Mouse (Mus musculus) limb, embryonic 12.5 days (tissue): ENCODE measurements around the gene Myo16. TPM values are rescaled to one million over a fixed set of nuclear protein-coding genes. Genes with fewer than 3 reads are reported as not detected.

Source experiments
- ATAC-seq: fragments of 200-750 bp; cut with Nextera tagmentation; 2 replicates; pipeline ENCODE4 v1.8.0; 2017; ENCODE audit warnings: low read depth, moderate TSS enrichment; ENCODE audit not compliant: insufficient number of reproducible peaks, insufficient read depth, low FRiP score, low TSS enrichment
- H3K27ac ChIP-seq: fragments of 300-500 bp; sonication (generic); 2 replicates; pipeline ENCODE4 v1.5.1; 2016; ENCODE audit warnings: mild to moderate bottlenecking, moderate library complexity
- H3K27me3 ChIP-seq: fragments of 300-500 bp; sonication (generic); 2 replicates; pipeline ENCODE4 v1.6.1; 2016; ENCODE audit warnings: mild to moderate bottlenecking, moderate library complexity
- H3K36me3 ChIP-seq: fragments of 300-500 bp; sonication (generic); 2 replicates; pipeline ENCODE4 v1.6.1; 2016; ENCODE audit warnings: mild to moderate bottlenecking, moderate library complexity
- H3K4me1 ChIP-seq: fragments of 300-500 bp; sonication (generic); replicated peaks from 2 replicates; pipeline ENCODE4 v1.6.1; 2016
- H3K4me2 ChIP-seq: fragments of 300-500 bp; sonication (generic); 2 replicates; pipeline ENCODE4 v1.6.1; 2016; ENCODE audit warnings: mild to moderate bottlenecking, moderate library complexity
- H3K4me3 ChIP-seq: fragments of 300-500 bp; sonication (generic); replicated peaks from 2 replicates; pipeline ENCODE4 v1.5.1; 2016; ENCODE audit warnings: mild to moderate bottlenecking
- H3K9ac ChIP-seq: fragments of 300-500 bp; sonication (generic); replicated peaks from 2 replicates; pipeline ENCODE4 v1.6.1; 2016; ENCODE audit warnings: mild to moderate bottlenecking, moderate library complexity
- H3K9me3 ChIP-seq: fragments of 300-500 bp; sonication (generic); 2 replicates; pipeline ENCODE4 v1.6.1; 2016; ENCODE audit warnings: mild to moderate bottlenecking, moderate library complexity
- WGBS: fragments of 180-500 bp; shearing (Covaris S2); methylation state at CpG from one replicate; pipeline ENCODE4 v1.1.7; 2016; 5-methylcytosine and 5-hydroxymethylcytosine counted together
- polyA plus RNA-seq: library from polyadenylated mRNA; unstranded; fragments of >200 nt; fragmentation: Nextera tagmentation; extraction: Ambion mirVana; gene quantifications from 2 replicates; pipeline ENCODE4 v1.2.1, GENCODE M21; 2016

The Myo16 gene
- polyA plus RNA-seq, 1 experiment from 2014 or later, result 0.50 TPM

- WGBS, result 25% methylated on average over 6 of the region's 6 CpGs
- no peak overlapping the region for H3K4me2 ChIP-seq
- no peak for ATAC-seq
Observed at GRCm38 (mm10) chr8:10414684-10415212, 261.0 kb downstream of the Myo16 start.

GRCm38 (mm10) chr8:10415288-10415687 is 261.6 kb downstream of the Myo16 start:
- no peak for ATAC-seq
- H3K9me3 ChIP-seq, result no peaks in the 10 kb centered on the region
- 34% methylated on average over 7 of the region's 7 CpGs for WGBS
- peaks cover 3% of the 10 kb centered on the region; the same call in 1 of the 2 replicates for H3K27me3 ChIP-seq
- H3K9ac ChIP-seq, result no peak overlapping the region
- no peak overlapping the region for H3K4me2 ChIP-seq
- H3K4me3 ChIP-seq, result no peak overlapping the region
- H3K27ac ChIP-seq, result no peak overlapping the region
- no peaks in the 10 kb centered on the region for H3K36me3 ChIP-seq
- 0 out of 2 replicates have a peak, but pooled peaks cover 7% of the 10 kb centered on the region for H3K4me1 ChIP-seq

More at GRCm38 (mm10) chr8:10414684-10415212, 261.0 kb downstream of the Myo16 start:
- no peak overlapping the region for H3K4me3 ChIP-seq
- no peaks in the 10 kb centered on the region for H3K36me3 ChIP-seq
- no peaks in the 10 kb centered on the region for H3K9me3 ChIP-seq
- H3K27me3 ChIP-seq, result peaks cover 3% of the 10 kb centered on the region; the same call in 1 of the 2 replicates
- 0 out of 2 replicates have a peak, but pooled peaks cover 7% of the 10 kb centered on the region for H3K4me1 ChIP-seq
- H3K9ac ChIP-seq, result no peak overlapping the region
- H3K27ac ChIP-seq, result no peak overlapping the region

GRCm38 (mm10) chr8:10415885-10416284 is 262.2 kb downstream of the Myo16 start:
- Histone ChIP-seq H3K4me2 (no peak overlapping the region), H3K4me3 (no peak overlapping the region), H3K27ac (no peak overlapping the region), H3K27me3 (peaks cover 3% of the 10 kb centered on the region; the same call in 1 of the 2 replicates), H3K9ac (no peak overlapping the region), H3K36me3 (no peaks in the 10 kb centered on the region), H3K9me3 (no peaks in the 10 kb centered on the region), H3K4me1 (0 out of 2 replicates have a peak, but pooled peaks cover 7% of the 10 kb centered on the region)
- ATAC-seq, result no peak
- 81% methylated on average over 9 of the region's 9 CpGs for whole genome bisulfite sequencing

GRCm38 (mm10) chr8:10416806-10417205 is 263.1 kb downstream of the Myo16 start:
- Histone ChIP-seq H3K4me1 (0 out of 2 replicates have a peak, but pooled peaks cover 7% of the 10 kb centered on the region), H3K4me3 (no peak overlapping the region), H3K27me3 (peaks cover 3% of the 10 kb centered on the region; the same call in 1 of the 2 replicates), H3K27ac (no peak overlapping the region), H3K9me3 (no peaks in the 10 kb centered on the region), H3K36me3 (no peaks in the 10 kb centered on the region), H3K9ac (no peak overlapping the region), H3K4me2 (no peak overlapping the region)
- no peak for ATAC-seq
- 59% methylated on average over 12 of the region's 12 CpGs for WGBS

GRCm38 (mm10) chr8:10417281-10417680 is 263.6 kb downstream of the Myo16 start:
- H3K36me3 ChIP-seq, result no peaks in the 10 kb centered on the region
- H3K4me3 ChIP-seq, result no peak overlapping the region
- no peak overlapping the region for H3K27ac ChIP-seq
- ATAC-seq, result no peak
- WGBS, result 85% methylated on average over 6 of the region's 6 CpGs
- 0 out of 2 replicates have a peak, but pooled peaks cover 7% of the 10 kb centered on the region for H3K4me1 ChIP-seq
- peaks cover 3% of the 10 kb centered on the region; the same call in 1 of the 2 replicates for H3K27me3 ChIP-seq
- H3K9me3 ChIP-seq, result no peaks in the 10 kb centered on the region
- H3K4me2 ChIP-seq, result no peak overlapping the region
- H3K9ac ChIP-seq, result no peak overlapping the region

DNA sequence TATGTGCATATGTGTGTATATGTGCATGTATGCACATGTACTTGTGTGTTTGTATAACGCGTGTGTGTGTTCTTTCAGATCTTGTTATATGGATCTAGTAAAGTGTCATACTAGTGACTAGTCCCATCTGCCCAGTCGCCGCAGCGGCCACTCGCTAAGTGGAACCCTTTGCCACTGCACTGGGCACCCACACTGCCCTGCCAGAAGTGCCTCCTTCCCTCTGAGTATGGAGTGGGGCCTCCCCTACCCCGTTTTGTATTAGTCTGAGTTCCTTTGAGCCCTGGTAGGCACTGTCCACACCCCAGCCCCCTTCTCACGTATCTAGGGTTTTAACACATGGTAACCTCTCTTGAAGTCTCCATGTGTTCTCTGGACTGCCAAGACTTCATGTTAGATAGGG is 264.3 kb downstream of the Myo16 start:
- Histone ChIP-seq H3K36me3 (no peaks in the 10 kb centered on the region), H3K9ac (no peak overlapping the region), H3K27me3 (peaks cover 3% of the 10 kb centered on the region; the same call in 1 of the 2 replicates), H3K9me3 (no peaks in the 10 kb centered on the region), H3K4me3 (no peak overlapping the region), H3K4me1 (0 out of 2 replicates have a peak, but pooled peaks cover 7% of the 10 kb centered on the region), H3K4me2 (no peak overlapping the region), H3K27ac (no peak overlapping the region)
- WGBS, result 88% methylated on average over 8 of the region's 8 CpGs
- ATAC-seq, result no peak

DNA sequence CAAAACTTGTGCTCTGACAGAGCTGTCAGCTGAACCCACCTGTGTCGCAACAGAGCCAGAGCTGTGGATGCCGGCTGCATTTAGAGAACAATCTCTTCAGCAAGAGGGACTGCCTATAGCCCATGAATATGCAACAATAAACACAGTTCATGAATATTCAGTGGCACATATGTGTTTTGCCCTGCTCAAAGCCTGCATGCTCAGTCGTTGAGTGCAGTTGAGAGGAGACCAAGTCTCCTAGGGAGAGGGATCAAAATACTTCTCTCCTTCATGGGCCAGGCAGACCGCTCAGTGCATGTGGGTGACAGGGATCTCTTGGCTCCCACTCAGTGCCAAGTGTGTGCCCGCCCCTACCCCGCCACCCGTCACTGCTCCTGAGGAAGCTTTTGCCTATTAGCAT is 265.3 kb downstream of the Myo16 start:
- Histone ChIP-seq H3K4me1 (0 out of 2 replicates have a peak, but pooled peaks cover 7% of the 10 kb centered on the region), H3K4me3 (no peak overlapping the region), H3K27ac (no peak overlapping the region), H3K9me3 (no peaks in the 10 kb centered on the region), H3K9ac (no peak overlapping the region), H3K27me3 (0 out of 2 replicates have a peak, but pooled peaks cover under 1% of the 10 kb centered on the region), H3K36me3 (no peaks in the 10 kb centered on the region), H3K4me2 (no peak overlapping the region)
- 80% methylated on average over 7 of the region's 7 CpGs for WGBS
- ATAC-seq, result no peak

GRCm38 (mm10) chr8:10419726-10420125 is 266.0 kb downstream of the Myo16 start:
- Histone ChIP-seq H3K9me3 (no peaks in the 10 kb centered on the region), H3K9ac (no peak overlapping the region), H3K4me3 (no peak overlapping the region), H3K36me3 (no peaks in the 10 kb centered on the region), H3K27me3 (no peaks in the 10 kb centered on the region), H3K4me2 (no peak overlapping the region), H3K27ac (no peak overlapping the region), H3K4me1 (0 out of 2 replicates have a peak, but pooled peaks cover 7% of the 10 kb centered on the region)
- 68% methylated on average over 4 of the region's 4 CpGs for WGBS
- ATAC-seq, result no peak

DNA sequence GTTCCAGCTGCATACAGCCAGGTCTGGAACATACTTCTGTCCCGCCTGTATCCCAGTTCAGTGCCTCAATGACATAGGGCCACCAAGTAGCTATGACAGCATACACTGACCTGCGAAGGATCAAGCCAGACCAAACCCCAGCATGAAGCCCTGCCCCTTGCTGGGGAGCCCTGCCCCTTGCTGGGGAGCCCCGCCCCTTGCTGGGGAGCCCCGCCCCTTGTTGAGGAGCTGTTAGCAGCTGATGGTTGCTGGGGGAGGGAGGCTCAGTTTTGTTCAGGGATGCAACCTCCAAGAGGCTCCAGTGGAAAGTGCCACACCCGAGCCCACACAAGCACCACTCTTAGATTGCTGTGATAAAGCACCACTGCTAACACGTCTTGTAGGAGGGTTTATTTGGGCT is 266.8 kb downstream of the Myo16 start:
- no peak for ATAC-seq
- Histone ChIP-seq H3K4me3 (no peak overlapping the region), H3K9me3 (no peaks in the 10 kb centered on the region), H3K36me3 (no peaks in the 10 kb centered on the region), H3K4me1 (0 out of 2 replicates have a peak, but pooled peaks cover 5% of the 10 kb centered on the region), H3K27me3 (no peaks in the 10 kb centered on the region), H3K27ac (no peak overlapping the region), H3K9ac (no peak overlapping the region), H3K4me2 (no peak overlapping the region)
- WGBS, result 75% methylated on average over 6 of the region's 6 CpGs

DNA sequence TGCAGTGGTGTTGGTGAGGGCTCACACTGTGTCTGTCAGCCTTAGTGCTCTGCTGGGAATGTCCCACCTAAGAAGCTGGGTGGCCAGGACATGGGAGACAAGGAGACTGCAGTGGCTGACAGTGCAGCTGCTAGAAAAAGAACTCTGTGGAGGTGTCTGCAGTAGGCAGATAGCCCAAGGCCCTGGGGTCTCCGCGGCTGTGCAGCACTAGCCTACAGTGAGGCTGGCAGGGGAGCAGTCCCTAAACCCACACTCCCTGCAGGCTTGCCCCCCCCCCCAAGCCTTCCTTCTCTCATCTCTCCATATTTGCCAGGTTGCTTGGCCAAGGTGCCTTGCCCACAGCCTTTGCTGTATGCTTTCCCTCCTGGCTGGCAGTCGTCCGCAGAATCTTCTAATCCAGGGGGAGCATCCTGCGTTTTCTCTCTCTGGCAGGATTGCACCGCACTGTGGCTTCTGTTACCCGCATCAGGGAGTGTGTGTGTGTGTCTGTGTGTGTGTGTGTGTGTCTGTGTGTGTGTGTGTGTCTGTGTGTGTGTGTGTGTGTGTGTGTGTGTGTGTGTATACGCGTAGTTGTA is 267.9 kb downstream of the Myo16 start:
- H3K27ac ChIP-seq, result no peak overlapping the region
- no peaks in the 10 kb centered on the region for H3K36me3 ChIP-seq
- H3K4me1 ChIP-seq, result 0 out of 2 replicates have a peak, but pooled peaks cover 3% of the 10 kb centered on the region
- no peak for ATAC-seq
- no peak overlapping the region for H3K9ac ChIP-seq
- H3K4me2 ChIP-seq, result no peak overlapping the region
- no peaks in the 10 kb centered on the region for H3K9me3 ChIP-seq
- H3K27me3 ChIP-seq, result no peaks in the 10 kb centered on the region
- H3K4me3 ChIP-seq, result no peak overlapping the region
- WGBS, result 90% methylated on average over 9 of the region's 9 CpGs

DNA sequence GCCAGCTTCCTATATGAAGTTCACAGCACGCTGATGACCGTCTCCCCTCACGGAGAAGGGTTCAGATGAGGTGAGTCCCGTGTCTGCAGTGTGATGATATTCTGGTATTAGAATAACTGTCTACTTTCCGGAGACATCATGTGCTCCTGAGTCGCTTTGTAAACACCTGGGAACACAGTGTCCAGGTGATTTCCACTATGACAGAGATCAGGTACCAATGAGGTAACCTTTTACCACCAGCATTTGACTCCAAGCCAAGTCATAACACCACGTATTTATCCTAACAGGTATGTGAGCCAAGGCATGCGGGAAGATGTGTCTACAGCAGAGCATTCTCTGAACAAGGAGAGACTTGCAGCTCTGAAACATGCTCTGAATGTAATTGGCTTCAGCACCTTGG is 281.8 kb downstream of the Myo16 start:
- no peak for ATAC-seq
- Histone ChIP-seq H3K4me2 (no peak overlapping the region), H3K4me1 (peaks cover 12% of the 10 kb centered on the region), H3K27me3 (0 out of 2 replicates have a peak, but pooled peaks cover 5% of the 10 kb centered on the region), H3K9ac (no peak overlapping the region), H3K36me3 (no peaks in the 10 kb centered on the region), H3K27ac (no peak overlapping the region), H3K4me3 (no peak overlapping the region), H3K9me3 (no peaks in the 10 kb centered on the region)
- WGBS, result 87% methylated on average over 8 of the region's 8 CpGs
